Mouse (Mus musculus) frontal cortex, adult 2 months (tissue): Measurements from ENCODE around the gene Gm20738. TPM values are rescaled to one million over a fixed set of nuclear protein-coding genes. Genes with fewer than 3 reads are reported as not detected.
"Not testable (repeated sequence)": the region's sequence is repeated elsewhere in the genome, so short reads cannot be mapped to it uniquely, and the experiment has no call there.

Source experiments
- DNase-seq, 2 experiments: peaks; one replicate each; pipeline ENCODE4 v3.0.0; 2022; ENCODE audit warnings: low spot score in 1 of 2; ENCODE audit errors: extremely low spot score in 1 of 2
- polyA plus RNA-seq: library from polyadenylated mRNA; depleted of rRNA; stranded (reverse); fragments of >200 nt; gene quantifications from 2 replicates; pipeline ENCODE4 v1.2.3, GENCODE M21; 2012; rRNA removed

The Gm20738 gene
- polyA plus RNA-seq = not detected in 2 replicates

GRCm38 (mm10) chrY:37957511-37957910, at the start of gene Gm20738:
Gm20738 (plus strand) TSS chrY:37957811.
- not testable (repeated sequence) for DNase-seq
